Mouse (Mus musculus) left cerebral cortex, postnatal 25 days (tissue): ENCODE measurements around the gene Slc37a1. TPM values are rescaled to one million over a fixed set of nuclear protein-coding genes. Genes with fewer than 3 reads are reported as not detected.
A peak's percentile ranks its signal among the peaks of the same experiment; 100 is the strongest.

Experiments used
- DNase-seq, 2 experiments: peaks; one replicate each; pipeline ENCODE4 v3.0.0; 2022; ENCODE audit warnings: low spot score in 2 of 2, mixed read lengths in 1 of 2
- intact Hi-C: fragments of 180-260 bp; cut with DNase I; formaldehyde crosslinking; loops from one replicate; pipeline ENCODE4 v1.15.1; 2025
- total RNA-seq, 2 experiments: library from RNA; stranded (reverse); gene quantifications; 2 replicates each; pipeline ENCODE4 v1.2.3; 2021

The Slc37a1 gene
- total RNA-seq, 2 experiments from 2014 or later = 6.7 to 9.9 TPM

DNA sequence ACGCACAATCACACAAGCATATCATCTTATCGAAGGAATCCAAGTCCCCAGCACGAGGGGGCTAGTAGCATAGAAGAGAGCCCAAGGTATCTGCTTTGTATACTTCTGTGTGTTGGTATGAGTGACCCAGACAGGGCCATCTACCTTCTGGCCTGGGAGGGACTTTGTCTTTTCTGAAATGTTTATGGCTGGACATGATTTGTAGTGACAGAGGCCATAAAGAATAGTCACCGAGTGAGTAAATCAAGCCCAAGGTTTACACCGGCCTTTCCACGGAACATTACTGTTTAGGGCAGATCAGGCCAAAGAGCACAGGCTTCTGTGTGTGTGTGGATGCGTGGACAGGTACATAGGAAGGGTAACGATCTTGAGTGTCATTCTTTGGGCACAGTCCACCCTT is 93.3 kb downstream of the Slc37a1 start:
- DNase-seq = no peak
- intact Hi-C loops = loop anchor here (2.0 kb wide), 1 partner anchor 69 kb away; no protein-coding TSS in a partner anchor

DNA sequence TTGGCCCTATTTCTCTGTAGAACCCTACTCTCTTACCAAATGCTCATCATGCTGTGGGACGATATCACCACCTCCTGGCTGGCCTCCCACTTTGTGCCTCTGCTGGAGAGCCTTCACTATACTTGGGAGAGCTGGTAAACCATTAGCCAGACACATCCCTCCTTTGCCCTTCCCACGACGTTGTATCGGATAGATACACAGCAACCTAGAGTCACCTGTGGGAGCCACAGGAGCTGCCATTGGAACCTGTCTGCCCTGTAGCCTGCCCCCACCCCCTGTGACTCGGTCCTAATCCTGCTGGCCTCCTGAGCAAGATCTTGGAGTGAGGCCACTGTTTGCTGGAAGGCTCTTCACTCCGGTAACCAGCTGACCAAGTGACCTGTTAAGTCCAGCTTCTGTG is 96.7 kb downstream of the Slc37a1 start:
- DNase-seq = no peak
- intact Hi-C loops = no loop called here

DNA sequence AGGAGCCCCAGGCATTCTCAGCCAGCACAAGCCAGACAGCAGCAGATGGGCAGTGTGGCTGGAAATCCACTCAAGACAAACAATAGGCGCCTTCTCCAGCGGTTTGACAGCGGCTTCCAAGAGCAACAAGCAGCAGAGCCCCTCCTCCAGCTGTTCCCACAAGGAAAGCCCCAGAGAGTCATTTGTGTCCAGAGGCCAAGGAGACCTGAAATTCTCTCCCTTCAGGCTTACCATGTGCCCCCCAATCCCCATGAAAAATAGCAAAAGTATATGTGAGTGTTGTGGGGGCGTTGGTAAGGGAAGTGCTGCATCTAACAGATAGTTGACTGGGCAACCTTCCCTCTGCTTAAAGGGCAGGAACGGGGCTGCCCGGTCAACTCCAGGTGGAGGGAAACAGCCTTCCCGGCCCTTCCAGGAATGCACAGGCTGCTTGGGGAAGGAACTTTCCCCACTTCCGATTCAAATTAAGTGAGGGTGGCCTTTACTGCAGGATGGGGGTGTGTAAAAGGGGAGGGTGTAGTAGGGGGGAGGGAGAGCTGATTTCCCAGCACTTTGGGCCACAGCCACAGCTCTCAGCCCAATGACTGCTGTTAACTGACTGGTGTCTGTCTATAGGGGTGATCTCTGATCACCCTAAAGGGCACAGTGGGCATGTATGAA is 98.5 kb downstream of the Slc37a1 start:
- no peak for DNase-seq
- intact Hi-C loops = no loop called here

DNA sequence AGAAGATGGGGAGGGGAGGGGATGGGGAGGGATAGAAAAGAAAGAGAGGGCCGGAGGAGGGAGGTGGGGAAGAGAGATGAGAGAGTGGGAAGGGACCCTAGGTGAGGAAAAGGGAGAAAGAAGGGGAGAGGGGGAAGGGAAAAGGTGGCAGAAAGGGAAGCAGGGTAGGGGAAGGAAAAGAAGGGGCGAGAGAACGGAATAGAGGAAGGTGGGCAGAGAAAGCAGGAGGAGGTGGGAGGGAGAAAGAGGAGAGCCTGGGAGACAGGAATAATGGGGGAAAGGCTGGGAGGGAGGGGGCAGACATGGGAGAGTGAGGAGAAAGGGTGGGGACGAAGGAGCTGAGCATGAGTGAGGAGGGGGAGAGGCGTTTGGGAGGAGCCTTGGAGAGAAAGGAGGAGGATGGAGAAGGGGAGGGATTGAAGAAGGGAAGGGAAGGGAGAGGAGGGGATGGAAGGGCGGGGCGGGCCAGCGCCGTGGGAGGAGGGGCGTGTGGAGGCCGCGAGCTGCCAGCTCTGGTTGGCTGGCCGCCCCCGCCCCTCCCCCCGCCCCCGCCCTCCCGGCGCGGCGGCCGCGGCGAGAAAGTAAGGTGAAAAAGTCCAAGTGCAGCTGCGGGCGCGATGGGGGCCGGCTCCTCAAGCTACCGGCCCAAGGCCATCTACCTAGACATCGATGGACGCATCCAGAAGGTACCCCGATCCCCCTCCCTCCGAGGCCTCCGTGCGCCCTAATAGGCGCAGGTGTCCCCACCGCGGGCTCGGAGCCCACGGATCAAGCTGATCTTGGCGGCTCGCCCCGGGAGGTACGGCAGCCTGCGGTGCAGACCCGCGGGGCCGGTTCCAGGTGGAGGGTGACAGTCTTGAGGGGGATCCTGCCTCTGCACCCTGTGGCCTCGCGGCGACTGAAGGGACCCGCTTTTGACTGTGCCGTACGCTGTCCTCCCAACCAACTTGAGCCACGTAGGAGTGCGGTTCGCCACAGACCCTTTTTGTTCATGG is 99.4 kb downstream of the Slc37a1 start, which contains the start of gene Pde9a:
Gene Pde9a (plus strand): TSS at position 540 of the 995 bp plus-strand sequence.
- DNase-seq = peak; percentile 57 to 64
- intact Hi-C loops = no loop called here

- intact Hi-C loops = no loop called here
- no peak for DNase-seq
These were observed 100.2 kb downstream of the Slc37a1 start for GRCm38 (mm10) chr17:31386766-31387275.

GRCm38 (mm10) chr17:31389432-31390050 is 102.9 kb downstream of the Slc37a1 start:
- no peak for DNase-seq
- intact Hi-C loops = no loop called here

DNA sequence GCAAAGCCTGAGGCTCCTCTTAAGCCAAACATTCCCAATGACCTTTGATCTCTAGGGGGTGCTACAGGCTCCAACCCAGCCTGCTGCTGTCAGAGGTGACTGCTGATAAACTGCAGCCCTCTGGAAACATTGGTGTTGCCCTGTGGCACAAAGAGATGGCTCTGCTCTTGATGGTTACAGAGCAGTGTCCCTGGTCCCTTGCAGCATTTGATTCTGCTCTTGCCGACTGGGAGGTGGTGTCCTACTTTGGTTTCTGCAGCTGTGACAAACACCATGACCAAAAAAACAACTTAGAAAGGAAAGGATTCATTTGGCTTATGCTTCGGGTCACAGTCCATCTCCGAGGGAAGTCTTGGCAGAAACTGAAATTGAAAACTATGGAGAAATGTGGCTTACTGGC is 104.9 kb downstream of the Slc37a1 start:
- no peak for DNase-seq
- intact Hi-C loops = no loop called here

DNA sequence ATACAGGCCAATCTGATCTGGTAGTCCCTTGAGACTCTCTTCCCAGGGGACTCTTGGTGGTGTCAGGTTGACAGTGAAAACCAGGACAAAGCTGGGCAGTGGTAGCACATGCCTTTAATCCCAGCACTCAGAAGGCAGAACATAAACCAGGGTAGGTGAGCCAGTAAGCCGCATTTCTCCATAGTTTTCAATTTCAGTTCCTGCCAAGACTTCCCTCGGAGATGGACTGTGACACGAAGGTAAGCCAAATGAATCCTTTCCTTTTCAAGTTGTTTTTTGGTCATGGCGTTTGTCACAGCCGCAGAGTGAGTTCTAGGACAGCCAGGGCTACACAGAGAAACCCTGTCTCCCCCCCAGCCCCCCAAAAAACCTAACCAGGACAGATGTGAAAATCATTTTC is 105.4 kb downstream of the Slc37a1 start:
- intact Hi-C loops = loop anchor here (1.0 kb wide), 1 partner anchor 18 kb away; no protein-coding TSS in a partner anchor
- no peak for DNase-seq

DNA sequence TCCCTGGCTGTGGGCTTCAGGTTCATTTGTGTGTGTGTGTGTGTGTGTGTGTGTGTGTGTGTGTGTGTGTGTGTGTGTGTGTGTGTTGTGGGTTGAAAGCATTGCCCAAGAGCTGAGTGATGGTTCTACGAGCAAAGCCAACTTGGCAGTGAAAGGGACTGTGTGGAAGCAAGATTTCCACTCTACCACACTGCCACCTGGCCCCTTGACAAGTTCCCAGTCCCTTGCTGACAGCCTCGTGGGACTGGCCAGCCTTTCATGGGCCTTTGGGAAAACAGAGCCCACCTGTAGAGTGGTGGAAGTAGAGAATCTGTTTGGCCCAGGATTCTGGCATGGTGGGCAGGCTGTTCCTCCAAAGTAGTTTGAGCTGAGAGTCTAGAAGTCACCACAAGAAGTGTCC is 107.2 kb downstream of the Slc37a1 start:
- intact Hi-C loops = no loop called here
- DNase-seq = no peak

GRCm38 (mm10) chr17:31400294-31400693 is 113.7 kb downstream of the Slc37a1 start:
- intact Hi-C loops = no loop called here
- DNase-seq = peak in 1 of 2 experiments; percentile 56

Other genes with a start within 250 kb of the Slc37a1 start
- gene Abcg1, start 229.1 kb upstream of the Slc37a1 start, total RNA-seq = 10 to 100 TPM; 61.4 to 65.9 TPM
- not detected for gene Tff3, start 157.1 kb upstream of the Slc37a1 start, total RNA-seq
- gene Tff2, start 142.5 kb upstream of the Slc37a1 start, total RNA-seq = not detected
- not detected for gene Tff1, start 121.5 kb upstream of the Slc37a1 start, total RNA-seq
- under 1 TPM in 1 of 2 experiments, not detected in 1; 0.14 TPM for gene Tmprss3, start 87.8 kb upstream of the Slc37a1 start, total RNA-seq
- not detected for gene Ubash3a, start 78.9 kb upstream of the Slc37a1 start, total RNA-seq
- gene Rsph1, start 9.4 kb upstream of the Slc37a1 start, total RNA-seq = 10 to 100 TPM; 16.7 to 17.7 TPM
- gene Pde9a, start 99.4 kb downstream of the Slc37a1 start, total RNA-seq = 10 to 100 TPM; 23.5 to 24.8 TPM
- 10 to 100 TPM; 25.4 to 25.6 TPM for gene Wdr4, start 233.2 kb downstream of the Slc37a1 start, total RNA-seq
- 100 to 1,000 TPM; 265 to 268 TPM for gene Ndufv3, start 233.3 kb downstream of the Slc37a1 start, total RNA-seq